Mouse (Mus musculus): ENCODE results near the gene Zdhhc19.

DNA sequence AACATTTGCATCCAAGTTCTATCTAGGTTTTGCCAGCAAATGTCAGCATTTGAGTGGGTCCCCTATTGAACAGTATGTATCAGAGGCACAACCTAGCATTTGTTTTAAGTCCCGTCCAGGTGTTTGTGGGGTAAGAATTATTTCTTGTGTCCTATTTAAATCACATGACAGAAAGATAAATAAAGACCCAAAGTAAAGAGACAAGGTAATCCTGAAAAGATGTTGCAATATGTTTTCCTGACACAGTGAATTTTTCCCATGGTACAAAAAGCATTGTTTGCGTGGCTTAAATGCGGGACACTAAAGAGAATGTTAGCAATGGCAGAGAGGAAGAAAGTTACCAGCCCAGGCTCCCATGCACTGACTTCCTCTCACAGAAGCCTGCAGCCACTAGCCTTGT, 74.0 kb downstream of the Zdhhc19 start:
- no peak for TF ChIP-seq CTCF (IDR thresholded peaks at IDR 0.05; ENCODE audit: low read depth, low read length)
- no peak for TF ChIP-seq POLR2A (IDR thresholded peaks at IDR 0.05; ENCODE audit: insufficient read depth, low read length)
- no peak for TF ChIP-seq EP300 (IDR thresholded peaks at IDR 0.05; ENCODE audit: insufficient read depth, low read depth, low read length)
